Mouse (Mus musculus) embryonic facial prominence, embryonic 11.5 days (tissue): ENCODE measurements around the gene Asphd2. TPM values are rescaled to one million over a fixed set of nuclear protein-coding genes. Genes with fewer than 3 reads are reported as not detected.

Experiments
- ATAC-seq: fragments of 200-750 bp; cut with Nextera tagmentation; replicated peaks from 2 replicates; pipeline ENCODE4 v1.8.0; 2017; ENCODE audit warnings: low read depth; ENCODE audit not compliant: insufficient number of reproducible peaks, low FRiP score, low TSS enrichment
- DNase-seq: peaks from one replicate; pipeline ENCODE4 v3.0.0-alpha.2; 2015; ENCODE audit warnings: low spot score
- H3K27ac ChIP-seq: fragments of 300-500 bp; sonication (generic); replicated peaks from 2 replicates; pipeline ENCODE4 v1.5.1; 2014; ENCODE audit warnings: mild to moderate bottlenecking, low read depth, low read length, control low read depth
- H3K27me3 ChIP-seq: fragments of 300-500 bp; sonication (generic); 2 replicates; pipeline ENCODE4 v1.6.1; 2014; ENCODE audit warnings: mild to moderate bottlenecking, low read length, moderate library complexity, mixed read lengths; ENCODE audit not compliant: control insufficient read depth, insufficient read depth
- H3K36me3 ChIP-seq: fragments of 300-500 bp; sonication (generic); replicated peaks from 2 replicates; pipeline ENCODE4 v1.6.1; 2014; ENCODE audit warnings: low read depth, mild to moderate bottlenecking, low read length, moderate library complexity, mixed read lengths; ENCODE audit not compliant: control insufficient read depth, insufficient read depth
- H3K4me1 ChIP-seq: fragments of 300-500 bp; sonication (generic); 2 replicates; pipeline ENCODE4 v1.6.1; 2014; ENCODE audit warnings: low read length, mixed read lengths; ENCODE audit not compliant: control insufficient read depth, insufficient read depth
- H3K4me2 ChIP-seq: fragments of 300-500 bp; sonication (generic); 2 replicates; pipeline ENCODE4 v1.6.1; 2014; ENCODE audit warnings: low read depth, mild to moderate bottlenecking, control low read depth, low read length, moderate library complexity
- H3K4me3 ChIP-seq: fragments of 300-500 bp; sonication (generic); 2 replicates; pipeline ENCODE4 v1.5.1; 2014; ENCODE audit warnings: low read depth, low read length, control low read depth
- H3K9ac ChIP-seq: fragments of 300-500 bp; sonication (generic); replicated peaks from 2 replicates; pipeline ENCODE4 v1.6.1; 2014; ENCODE audit warnings: mild to moderate bottlenecking, control low read depth, low read length
- H3K9me3 ChIP-seq: fragments of 300-500 bp; sonication (generic); replicated peaks from 2 replicates; pipeline ENCODE4 v1.6.1; 2016; ENCODE audit warnings: mild to moderate bottlenecking, low read length, inconsistent platforms, mixed read lengths; ENCODE audit not compliant: control insufficient read depth
- WGBS: fragments of 180-500 bp; shearing (Covaris S2); extraction: QIAGEN DNeasy Blood & Tissue Kit; methylation state at CpG from one replicate; pipeline ENCODE4 v1.1.7; 2014; 5-methylcytosine and 5-hydroxymethylcytosine counted together
- polyA plus RNA-seq: library from polyadenylated mRNA; unstranded; fragments of >200 nt; fragmentation: Nextera tagmentation; extraction: Ambion mirVana; gene quantifications from 2 replicates; pipeline ENCODE4 v1.2.1, GENCODE M21; 2014

Asphd2 gene
- polyA plus RNA-seq, 1 experiment from 2014 or later = 31.6 TPM

DNA sequence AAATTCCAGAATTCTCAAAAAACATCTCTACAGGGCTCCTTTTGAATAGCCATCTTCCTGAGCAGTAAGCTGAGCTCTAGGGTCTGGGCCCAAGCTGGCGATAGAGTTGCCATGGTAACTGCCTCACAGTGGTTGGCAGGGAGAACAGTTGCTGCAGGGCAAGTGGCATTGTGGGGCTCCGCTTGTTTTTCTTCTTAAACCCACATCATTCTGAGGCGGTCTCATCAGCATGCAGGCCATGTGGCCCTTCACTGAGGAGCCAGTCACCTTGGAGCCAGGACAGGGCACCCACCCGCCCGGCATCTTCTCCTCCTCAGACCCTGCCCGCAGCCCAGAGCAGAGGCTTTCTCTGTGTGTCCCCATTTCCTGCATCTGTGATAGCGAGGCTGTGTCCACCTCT, 22.7 kb downstream of the Asphd2 start:
- Histone ChIP-seq H3K4me1 (no peaks in the 10 kb centered on the region), H3K36me3 (peaks cover 5% of the 10 kb centered on the region; the same call in 1 of the 2 replicates)
- WGBS = 56% methylated on average over 7 of the region's 7 CpGs

DNA sequence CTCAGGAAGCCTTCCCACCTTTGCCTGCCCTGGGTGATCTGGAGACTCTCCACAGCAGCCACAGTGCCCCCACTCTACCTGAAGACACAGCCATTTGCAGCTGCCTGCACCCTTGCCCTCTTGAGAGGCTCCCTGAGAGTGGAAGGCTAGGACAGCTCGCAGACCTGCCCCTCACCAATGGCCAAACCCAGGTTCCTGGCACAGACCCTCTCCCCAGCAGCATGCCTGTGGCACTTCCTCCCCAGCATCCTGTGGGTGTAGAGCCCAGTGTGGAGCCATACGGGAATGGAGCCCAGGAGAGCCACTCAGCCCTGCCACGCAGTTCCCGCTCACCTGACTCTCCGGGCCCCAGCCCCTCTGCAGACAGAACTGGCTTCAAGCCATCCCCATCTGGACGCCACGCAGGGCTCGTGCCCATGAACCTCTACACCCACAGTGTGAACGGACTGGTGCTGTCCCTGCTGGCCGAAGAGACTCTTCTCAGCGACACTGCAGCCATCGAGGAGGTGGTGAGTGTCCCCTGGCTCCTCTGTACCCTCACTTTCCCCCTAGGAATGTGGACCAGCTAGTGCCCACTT, 24.3 kb downstream of the Asphd2 start:
- Histone ChIP-seq H3K4me2 (no peak overlapping the region), H3K4me1 (no peaks in the 10 kb centered on the region), H3K9ac (no peak overlapping the region), H3K9me3 (no peaks in the 10 kb centered on the region), H3K4me3 (no peak overlapping the region), H3K36me3 (peaks cover 4% of the 10 kb centered on the region; the same call in 1 of the 2 replicates), H3K27ac (no peak overlapping the region), H3K27me3 (no peaks in the 10 kb centered on the region)
- no peak for DNase-seq
- no peak for ATAC-seq
- 94% methylated on average over 12 of the region's 12 CpGs for WGBS

More for the DNA sequence above, 22.7 kb downstream of the Asphd2 start:
- H3K27me3 ChIP-seq = no peaks in the 10 kb centered on the region
- no peaks in the 10 kb centered on the region for H3K9me3 ChIP-seq
- H3K4me2 ChIP-seq = no peak overlapping the region
- H3K27ac ChIP-seq = no peak overlapping the region
- DNase-seq (peak; percentile 30), ATAC-seq (no peak)
- no peak overlapping the region for H3K9ac ChIP-seq
- no peak overlapping the region for H3K4me3 ChIP-seq

DNA sequence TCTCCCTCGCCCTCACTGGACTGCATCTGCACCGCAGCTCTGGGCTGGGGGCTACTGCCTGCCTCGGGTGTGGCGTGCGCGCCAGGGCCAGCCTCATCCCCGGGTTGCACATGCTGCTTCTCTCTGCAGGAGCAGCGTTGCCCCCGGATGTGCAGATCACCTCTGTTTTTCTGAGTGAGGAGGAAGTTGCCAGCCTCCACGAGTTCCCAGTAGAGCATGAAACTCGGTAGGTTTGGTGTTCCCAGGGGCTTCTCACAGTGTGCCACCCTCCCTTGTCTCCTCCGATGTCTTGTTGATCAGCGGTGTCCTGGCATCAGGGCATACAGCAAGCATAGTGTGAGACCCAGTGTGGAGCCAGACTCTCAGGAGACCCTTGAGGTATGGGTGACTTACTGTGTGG, 25.3 kb downstream of the Asphd2 start:
- H3K4me2 ChIP-seq = no peak overlapping the region
- no peaks in the 10 kb centered on the region for H3K9me3 ChIP-seq
- no peaks in the 10 kb centered on the region for H3K36me3 ChIP-seq
- WGBS = 90% methylated on average over 13 of the region's 13 CpGs
- H3K9ac ChIP-seq = no peak overlapping the region
- H3K4me1 ChIP-seq = no peaks in the 10 kb centered on the region; the same call in 1 of the 2 replicates
- DNase-seq = no peak
- no peak for ATAC-seq
- H3K27me3 ChIP-seq = no peaks in the 10 kb centered on the region
- H3K4me3 ChIP-seq = no peak overlapping the region
- H3K27ac ChIP-seq = no peak overlapping the region

DNA sequence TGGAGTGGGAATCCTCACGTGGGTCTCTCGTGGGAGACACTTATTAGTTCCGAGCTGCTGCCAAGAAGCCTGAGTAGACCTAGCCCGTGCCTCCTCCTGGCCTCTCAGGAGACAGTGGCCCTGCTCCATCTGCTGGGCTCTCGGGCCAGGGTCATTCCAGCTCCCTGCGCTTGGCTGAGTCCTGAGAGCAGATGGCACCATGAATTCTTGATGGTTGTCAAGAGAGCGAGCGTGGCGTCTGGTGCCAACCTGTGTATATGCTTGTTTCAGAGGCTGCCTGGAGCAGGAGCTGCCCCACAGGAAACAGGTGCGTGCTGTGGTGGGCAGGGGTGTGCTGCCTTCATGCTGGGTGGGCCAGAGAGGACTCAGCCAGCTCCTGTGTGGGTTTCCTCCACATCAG, 26.0 kb downstream of the Asphd2 start:
- DNase-seq (no peak), ATAC-seq (no peak)
- Histone ChIP-seq H3K4me2 (no peak overlapping the region), H3K4me1 (no peaks in the 10 kb centered on the region; the same call in 1 of the 2 replicates), H3K27me3 (no peaks in the 10 kb centered on the region), H3K9me3 (no peaks in the 10 kb centered on the region), H3K4me3 (no peak overlapping the region), H3K36me3 (no peaks in the 10 kb centered on the region), H3K27ac (no peak overlapping the region), H3K9ac (no peak overlapping the region)
- 93% methylated on average over 10 of the region's 10 CpGs for WGBS

DNA sequence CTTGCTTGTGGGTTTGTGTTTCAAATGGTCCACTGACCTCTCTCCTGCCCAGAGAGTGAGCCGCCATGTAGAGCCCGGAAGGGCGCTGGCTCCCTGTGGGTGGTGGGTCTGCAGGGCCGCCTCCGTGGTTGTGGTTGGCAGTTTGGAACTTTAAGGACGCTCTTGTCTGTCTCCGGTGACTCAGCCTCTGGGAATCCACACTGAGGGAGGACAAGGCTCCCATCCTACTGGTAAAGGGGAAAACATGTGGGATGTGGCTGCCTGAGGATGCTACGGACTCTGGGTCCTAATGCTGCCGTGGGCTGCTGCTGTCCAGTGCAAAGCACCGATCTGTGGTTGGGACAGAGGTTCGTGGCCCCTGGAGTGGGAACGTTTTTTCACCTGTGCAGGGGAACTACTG, 26.7 kb downstream of the Asphd2 start:
- DNase-seq (no peak), ATAC-seq (no peak)
- no peaks in the 10 kb centered on the region for H3K36me3 ChIP-seq
- no peak overlapping the region for H3K27ac ChIP-seq
- H3K27me3 ChIP-seq = no peaks in the 10 kb centered on the region
- no peaks in the 10 kb centered on the region for H3K9me3 ChIP-seq
- no peaks in the 10 kb centered on the region; the same call in 1 of the 2 replicates for H3K4me1 ChIP-seq
- H3K9ac ChIP-seq = no peak overlapping the region
- 91% methylated on average over 12 of the region's 12 CpGs for WGBS
- H3K4me2 ChIP-seq = no peak overlapping the region
- no peak overlapping the region for H3K4me3 ChIP-seq

DNA sequence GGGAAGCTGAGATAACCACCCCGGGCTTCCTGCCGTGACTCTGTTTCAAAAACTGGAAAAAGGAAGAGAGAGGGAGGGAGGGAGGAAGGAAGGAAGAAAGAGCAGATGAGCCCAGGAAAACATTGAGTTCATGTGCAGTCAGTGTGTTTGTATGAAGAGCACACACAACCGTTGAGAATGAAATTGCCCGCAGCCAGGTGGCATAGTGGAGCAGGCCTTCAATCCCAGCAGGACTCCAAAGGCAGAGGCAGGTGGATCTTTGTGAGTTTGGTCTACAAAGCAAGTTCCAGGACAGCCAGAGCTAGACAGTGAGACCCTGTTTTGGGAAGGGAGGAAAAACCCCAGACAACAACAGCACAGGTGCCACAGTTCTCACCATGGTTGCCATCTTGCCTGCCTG, 27.3 kb downstream of the Asphd2 start:
- Histone ChIP-seq H3K27ac (no peak overlapping the region), H3K4me2 (no peak overlapping the region), H3K36me3 (no peaks in the 10 kb centered on the region), H3K9ac (no peak overlapping the region), H3K9me3 (no peaks in the 10 kb centered on the region), H3K4me3 (no peak overlapping the region), H3K27me3 (no peaks in the 10 kb centered on the region), H3K4me1 (no peaks in the 10 kb centered on the region; the same call in 1 of the 2 replicates)
- WGBS = 90% methylated on average over 4 of the region's 4 CpGs
- ATAC-seq = no peak
- no peak for DNase-seq

DNA sequence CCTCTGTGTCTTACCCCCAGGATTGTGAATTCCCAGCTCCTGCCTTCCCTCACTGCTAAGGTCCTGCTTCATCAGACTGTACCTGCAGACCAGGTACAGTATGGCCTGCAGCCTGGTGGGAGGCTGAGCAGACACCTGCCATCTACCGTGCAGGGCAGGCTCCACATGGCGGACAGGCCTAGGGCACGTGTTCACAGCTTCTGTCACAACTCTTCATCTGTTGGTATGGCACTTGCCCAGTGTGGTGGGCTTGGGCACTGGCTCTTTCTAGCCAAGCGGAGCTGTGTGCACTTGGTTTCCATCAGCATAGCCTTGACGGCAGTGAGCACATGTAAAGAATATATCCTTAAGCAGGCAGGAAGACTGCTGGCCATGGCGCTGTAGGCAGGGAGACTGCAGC, 27.8 kb downstream of the Asphd2 start:
- WGBS = 93% methylated on average over 6 of the region's 6 CpGs
- no peak overlapping the region for H3K4me3 ChIP-seq
- no peaks in the 10 kb centered on the region; the same call in 1 of the 2 replicates for H3K4me1 ChIP-seq
- no peaks in the 10 kb centered on the region for H3K27me3 ChIP-seq
- ATAC-seq (no peak), DNase-seq (no peak)
- no peak overlapping the region for H3K4me2 ChIP-seq
- H3K36me3 ChIP-seq = no peaks in the 10 kb centered on the region; the same call in 1 of the 2 replicates
- no peak overlapping the region for H3K9ac ChIP-seq
- H3K9me3 ChIP-seq = no peaks in the 10 kb centered on the region
- no peak overlapping the region for H3K27ac ChIP-seq

DNA sequence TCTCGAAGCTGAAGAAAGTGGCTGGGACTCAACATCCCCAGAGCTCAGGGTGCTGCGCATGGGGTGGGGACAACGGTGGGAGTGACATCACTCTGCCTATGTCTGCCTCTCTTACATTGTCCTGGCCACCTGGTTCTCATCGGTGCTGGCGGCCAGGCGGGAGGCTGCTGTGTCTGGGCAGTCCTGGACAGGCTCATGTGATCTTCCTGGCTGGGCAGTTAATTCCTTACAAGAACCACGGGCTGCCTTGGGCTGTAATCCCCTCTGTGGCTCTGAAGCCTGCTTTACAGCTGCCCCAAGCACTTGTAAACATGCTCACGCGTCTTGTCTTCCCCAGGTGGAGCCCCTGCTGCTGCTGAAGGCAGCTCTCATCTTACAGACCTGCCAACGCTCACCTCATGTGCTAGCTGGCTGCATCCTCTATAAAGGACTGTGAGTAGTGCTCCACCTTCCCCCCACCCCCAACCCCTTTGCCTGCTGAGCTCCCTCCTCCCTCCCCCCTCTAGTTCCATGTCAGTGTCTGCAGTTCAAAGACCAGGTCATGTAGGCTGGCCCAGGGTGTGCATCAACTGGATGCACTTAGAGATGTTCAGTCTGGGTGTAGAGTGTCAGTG, 30.4 kb downstream of the Asphd2 start:
- Histone ChIP-seq H3K9me3 (no peaks in the 10 kb centered on the region), H3K27me3 (no peaks in the 10 kb centered on the region), H3K4me1 (no peaks in the 10 kb centered on the region; the same call in 1 of the 2 replicates), H3K9ac (no peak overlapping the region), H3K27ac (no peak overlapping the region), H3K4me3 (no peak overlapping the region), H3K36me3 (no peaks in the 10 kb centered on the region; the same call in 1 of the 2 replicates), H3K4me2 (no peak overlapping the region)
- ATAC-seq = 0 out of 2 replicates have a peak, but pooled peaks have one; percentile 23
- DNase-seq = no peak
- 63% methylated on average over 10 of the region's 10 CpGs for WGBS
